Mouse (Mus musculus) embryo, embryonic 11 days (tissue): ENCODE data around the gene Cd80.

ENCODE experiments used
- DNase-seq: peaks from one replicate; pipeline ENCODE4 v3.0.0-alpha.2; 2015

Cd80 gene

GRCm38 (mm10) chr16:38450707-38451106 lies 4.7 kb upstream of the Cd80 start:
- no peak for DNase-seq

GRCm38 (mm10) chr16:38451421-38452205 lies 3.7 kb upstream of the Cd80 start:
- DNase-seq = peak; percentile 52

GRCm38 (mm10) chr16:38452442-38453202 lies 2.7 kb upstream of the Cd80 start, which contains the start of gene Adprh:
TSS of gene Adprh (minus strand) at chr16:38452703.
- peak; percentile 95 for DNase-seq

- DNase-seq = no peak
These were observed 2.2 kb upstream of the Cd80 start for GRCm38 (mm10) chr16:38453203-38453553.

- DNase-seq = no peak
These were observed 1.4 kb upstream of the Cd80 start for GRCm38 (mm10) chr16:38453952-38454351.

- DNase-seq = no peak
These were observed 667 bp upstream of the Cd80 start for GRCm38 (mm10) chr16:38454533-38455254.

- DNase-seq = no peak
These were observed 1.6 kb downstream of the Cd80 start for GRCm38 (mm10) chr16:38456812-38457567.

GRCm38 (mm10) chr16:38458600-38459280 lies 3.4 kb downstream of the Cd80 start:
- no peak for DNase-seq

GRCm38 (mm10) chr16:38459990-38460389 lies 4.6 kb downstream of the Cd80 start:
- DNase-seq = no peak

- DNase-seq = no peak
These were observed 6.4 kb downstream of the Cd80 start for GRCm38 (mm10) chr16:38461749-38462148.

GRCm38 (mm10) chr16:38462161-38462560 lies 6.8 kb downstream of the Cd80 start:
- DNase-seq = no peak

- no peak for DNase-seq
These were observed 7.9 kb downstream of the Cd80 start for GRCm38 (mm10) chr16:38463305-38463704.

- no peak for DNase-seq
These were observed 10.7 kb downstream of the Cd80 start for GRCm38 (mm10) chr16:38466089-38466488.

GRCm38 (mm10) chr16:38467091-38467916 lies 11.9 kb downstream of the Cd80 start:
- DNase-seq = no peak

GRCm38 (mm10) chr16:38467917-38468705 lies 12.8 kb downstream of the Cd80 start:
- no peak for DNase-seq

- DNase-seq = no peak
These were observed 13.3 kb downstream of the Cd80 start for GRCm38 (mm10) chr16:38468706-38469018.

GRCm38 (mm10) chr16:38469437-38469836 lies 14.1 kb downstream of the Cd80 start:
- no peak for DNase-seq

GRCm38 (mm10) chr16:38471697-38472506 lies 16.5 kb downstream of the Cd80 start:
- no peak for DNase-seq

- no peak for DNase-seq
These were observed 17.1 kb downstream of the Cd80 start for GRCm38 (mm10) chr16:38472507-38472873.

GRCm38 (mm10) chr16:38473661-38474060 lies 18.3 kb downstream of the Cd80 start:
- no peak for DNase-seq
